In the genomic region with DNA sequence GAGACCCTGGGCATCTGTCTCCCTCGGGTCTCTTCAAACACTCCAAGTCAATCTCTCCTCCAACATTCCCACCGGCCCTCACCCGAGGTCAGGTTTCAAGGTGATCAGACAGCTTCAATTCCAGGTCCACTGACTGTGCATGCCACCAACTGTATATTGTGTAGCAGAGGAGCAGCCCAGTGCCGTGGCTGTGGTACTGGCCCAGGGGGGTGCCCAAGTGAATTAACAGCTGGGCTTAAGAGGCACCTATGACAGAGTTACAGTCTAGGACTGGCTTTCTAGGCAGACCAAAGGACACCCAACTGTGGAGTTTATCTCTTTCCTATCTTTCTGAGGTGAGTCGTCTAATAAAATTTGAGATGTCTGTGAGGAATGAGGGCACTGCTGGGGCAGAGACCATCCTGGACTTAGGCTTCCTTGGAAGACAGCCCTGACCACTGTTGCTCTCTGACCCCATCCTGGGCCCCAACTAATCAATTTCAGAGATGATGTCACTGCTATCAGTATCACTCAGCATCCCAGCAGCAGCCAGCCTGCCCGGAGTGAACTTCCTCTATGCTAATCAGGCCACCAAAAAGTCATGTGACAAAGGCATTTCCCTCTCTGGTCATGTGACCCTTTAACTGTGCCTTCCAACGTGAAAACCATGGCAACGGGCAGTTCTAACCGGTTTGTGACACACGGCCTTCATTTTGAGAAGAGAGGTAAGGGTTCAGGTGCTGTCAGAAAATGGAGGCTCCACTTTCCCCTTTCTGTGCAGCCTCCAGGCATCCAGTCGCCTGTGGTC, we compare ENCODE assay signal across 8 mouse cellular contexts. TPM values are rescaled to one million over a fixed set of nuclear protein-coding genes. Genes with fewer than 3 reads are reported as not detected.
DNase-seq lines count a peak whose midpoint lies in the region; ATAC-seq lines count a peak whose summit lies in the region.

No protein-coding gene starts in this region.

- peaks cover 34% of the 10 kb centered on the region for H3K36me3 ChIP-seq in embryonic facial prominence, embryonic 13.5 days
- peaks cover 85% of the 10 kb centered on the region for H3K36me3 ChIP-seq in megakaryocyte, embryonic 14.5 days (replicated peaks; ENCODE audit: low read length)

- peak overlapping the region; percentile 68 for H3K27ac ChIP-seq in embryonic facial prominence, embryonic 13.5 days

- WGBS in embryonic facial prominence, embryonic 13.5 days, result 29% methylated on average over 11 of the region's 11 CpGs

- no peaks in the 10 kb centered on the region for H3K27me3 ChIP-seq in embryonic facial prominence, embryonic 13.5 days
- H3K27me3 ChIP-seq in megakaryocyte, embryonic 14.5 days (replicated peaks), result no peaks in the 10 kb centered on the region

- H3K9me3 ChIP-seq in embryonic facial prominence, embryonic 13.5 days, result no peaks in the 10 kb centered on the region
- H3K9me3 ChIP-seq in megakaryocyte, embryonic 14.5 days, result no peaks in the 10 kb centered on the region

- intact Hi-C loops in heart, postnatal 10 days (cut with DNase I), result loop anchor here (1.0 to 5.0 kb wide), 5 partner anchors 15 to 247 kb away; a partner anchor contains a TSS

- DNase-seq in CD4-positive, CD25-positive, alpha-beta regulatory T cell, adult 2 months (ENCODE audit: low read depth, low spot score), result peak; percentile 95
- peak; percentile 62 for DNase-seq in MN1 (ENCODE audit: low spot score)
- peak; percentile 69 to 78 for DNase-seq in heart, postnatal 10 days
- DNase-seq in kidney, postnatal 25 days, result peak; percentile 88 to 91
- DNase-seq in spleen, postnatal 10 days (ENCODE audit: low spot score in 2 of 2), result peak; percentile 64 to 91
- DNase-seq in right cerebral cortex, postnatal 36 days (ENCODE audit: low spot score in 2 of 2), result no peak

- peaks cover 18% of the 10 kb centered on the region for H3K4me1 ChIP-seq in embryonic facial prominence, embryonic 13.5 days
- peaks cover 94% of the 10 kb centered on the region for H3K4me1 ChIP-seq in megakaryocyte, embryonic 14.5 days

- H3K4me2 ChIP-seq in embryonic facial prominence, embryonic 13.5 days, result peak overlapping the region; percentile 24; the same call in 1 of the 2 replicates

- no peak overlapping the region for H3K4me3 ChIP-seq in embryonic facial prominence, embryonic 13.5 days
- peak overlapping the region; percentile 79 for H3K4me3 ChIP-seq in megakaryocyte, embryonic 14.5 days (replicated peaks)

- 0 out of 2 replicates have a peak overlapping the region, but pooled peaks have one; percentile 27 for H3K9ac ChIP-seq in embryonic facial prominence, embryonic 13.5 days

- peak; percentile 45; the same call in 1 of the 2 replicates for ATAC-seq in embryonic facial prominence, embryonic 13.5 days (ENCODE audit: insufficient number of reproducible peaks, insufficient read depth, low FRiP score, low TSS enrichment, low read depth)

RNA-seq across cellular contexts. Expression of a gene that starts 17.6 kb away (rescaled TPM):
- 3.6 TPM in 2 replicates for polyA plus RNA-seq in embryonic facial prominence, embryonic 13.5 days (2015; fragmentation: Nextera tagmentation; extraction: Ambion mirVana)
- 10 to 100 TPM in 1 of 2 experiments, 1 to 10 TPM in 1; 9.1 to 10.1 TPM for total RNA-seq in heart, postnatal 10 days (2021)
- 4.7 and 13.7 TPM in 2 replicates for polyA plus RNA-seq in megakaryocyte, embryonic 14.5 days (2012; ENCODE audit: insufficient read depth, low replicate concordance)

RNA-seq across cellular contexts. Expression of a gene that starts 17.7 kb away (rescaled TPM):
- 178 and 184 TPM in 2 replicates for polyA plus RNA-seq in embryonic facial prominence, embryonic 13.5 days (2015; fragmentation: Nextera tagmentation; extraction: Ambion mirVana)
- 100 to 1,000 TPM; 376 to 397 TPM for total RNA-seq in heart, postnatal 10 days (2021)
- polyA plus RNA-seq in megakaryocyte, embryonic 14.5 days (2012; ENCODE audit: insufficient read depth, low replicate concordance), result 31.7 and 195 TPM in 2 replicates

RNA-seq across cellular contexts. Expression of a gene that starts 18.1 kb away (rescaled TPM):
- 4.5 and 4.7 TPM in 2 replicates for polyA plus RNA-seq in embryonic facial prominence, embryonic 13.5 days (2015; fragmentation: Nextera tagmentation; extraction: Ambion mirVana)
- under 1 TPM; 0.25 to 0.31 TPM for total RNA-seq in heart, postnatal 10 days (2021)
- 1.3 and 5.3 TPM in 2 replicates for polyA plus RNA-seq in megakaryocyte, embryonic 14.5 days (2012; ENCODE audit: insufficient read depth, low replicate concordance)

RNA-seq across cellular contexts. Expression of a gene that starts 32.6 kb away (rescaled TPM):
- polyA plus RNA-seq in embryonic facial prominence, embryonic 13.5 days (2015; fragmentation: Nextera tagmentation; extraction: Ambion mirVana), result 0.96 and 1.1 TPM in 2 replicates
- 1 to 10 TPM; 1.2 to 1.3 TPM for total RNA-seq in heart, postnatal 10 days (2021)
- 0.20 TPM in 1 of 2 replicates, not detected in the other for polyA plus RNA-seq in megakaryocyte, embryonic 14.5 days (2012; ENCODE audit: insufficient read depth, low replicate concordance)

Comparison
In these comparisons a context has a peak if more than half of its experiments do, and no peak if none do; other contexts are left out.
1. DNase-seq: peak in CD4-positive, CD25-positive, alpha-beta regulatory T cell, adult 2 months (single experiment), MN1 (single experiment), heart, postnatal 10 days (2 of 2), kidney, postnatal 25 days (2 of 2) and spleen, postnatal 10 days (2 of 2); none in right cerebral cortex, postnatal 36 days (0 of 2).